Mouse (Mus musculus) stomach, embryonic 15.5 days (tissue): ENCODE measurements around the gene Itpkb. TPM values are rescaled to one million over a fixed set of nuclear protein-coding genes. Genes with fewer than 3 reads are reported as not detected.
"Not testable (repeated sequence)": the region's sequence is repeated elsewhere in the genome, so short reads cannot be mapped to it uniquely, and the experiment has no call there.

Experiments
- ATAC-seq: fragments of 200-750 bp; cut with Nextera tagmentation; 2 replicates; pipeline ENCODE4 v1.8.0; 2017; ENCODE audit warnings: low read depth, moderate number of reproducible peaks, moderate TSS enrichment; ENCODE audit not compliant: insufficient read depth, low FRiP score
- H3K27ac ChIP-seq: fragments of 300-500 bp; sonication (generic); 2 replicates; pipeline ENCODE4 v1.5.1; 2015; ENCODE audit warnings: mild to moderate bottlenecking, inconsistent platforms
- H3K27me3 ChIP-seq: fragments of 300-500 bp; sonication (generic); replicated peaks from 2 replicates; pipeline ENCODE4 v1.6.1; 2015; ENCODE audit warnings: inconsistent platforms
- H3K36me3 ChIP-seq: fragments of 300-500 bp; sonication (generic); 2 replicates; pipeline ENCODE4 v1.6.1; 2015; ENCODE audit warnings: inconsistent platforms
- H3K4me1 ChIP-seq: fragments of 300-500 bp; sonication (generic); 2 replicates; pipeline ENCODE4 v1.6.1; 2015; ENCODE audit warnings: inconsistent platforms
- H3K4me2 ChIP-seq: fragments of 300-500 bp; sonication (generic); 2 replicates; pipeline ENCODE4 v1.6.1; 2015; ENCODE audit warnings: mild to moderate bottlenecking, inconsistent platforms
- H3K4me3 ChIP-seq: fragments of 300-500 bp; sonication (generic); replicated peaks from 2 replicates; pipeline ENCODE4 v1.5.1; 2015; ENCODE audit warnings: inconsistent platforms
- H3K9ac ChIP-seq: fragments of 300-500 bp; sonication (generic); 2 replicates; pipeline ENCODE4 v1.6.1; 2015; ENCODE audit warnings: inconsistent platforms
- H3K9me3 ChIP-seq: fragments of 300-500 bp; sonication (generic); 2 replicates; pipeline ENCODE4 v1.6.1; 2016; ENCODE audit warnings: inconsistent platforms
- WGBS: fragments of 180-500 bp; shearing (Covaris S2); methylation state at CpG from one replicate; pipeline ENCODE4 v1.1.7; 2015; 5-methylcytosine and 5-hydroxymethylcytosine counted together
- polyA plus RNA-seq: library from polyadenylated mRNA; unstranded; fragments of >200 nt; fragmentation: Nextera tagmentation; extraction: Ambion mirVana; gene quantifications from 2 replicates; pipeline ENCODE4 v1.2.1, GENCODE M21; 2015

Itpkb gene
- polyA plus RNA-seq, 1 experiment from 2014 or later = 8.9 TPM

GRCm38 (mm10) chr1:180379559-180379958 is 49.3 kb downstream of the Itpkb start:
- Histone ChIP-seq H3K36me3 (no peaks in the 10 kb centered on the region), H3K4me2 (no peak overlapping the region), H3K9me3 (no peaks in the 10 kb centered on the region), H3K9ac (no peak overlapping the region), H3K4me1 (peaks cover 8% of the 10 kb centered on the region; the same call in 1 of the 2 replicates), H3K27ac (no peak overlapping the region), H3K4me3 (no peak overlapping the region), H3K27me3 (no peaks in the 10 kb centered on the region)
- ATAC-seq = no peak
- 83% methylated on average over 3 of the region's 3 CpGs for WGBS

GRCm38 (mm10) chr1:180382358-180382757 is 52.1 kb downstream of the Itpkb start:
- Histone ChIP-seq H3K36me3 (no peaks in the 10 kb centered on the region), H3K4me3 (no peak overlapping the region), H3K9ac (no peak overlapping the region), H3K4me1 (peaks cover 8% of the 10 kb centered on the region), H3K27ac (no peak overlapping the region), H3K9me3 (no peaks in the 10 kb centered on the region), H3K27me3 (no peaks in the 10 kb centered on the region), H3K4me2 (no peak overlapping the region)
- WGBS = 54% methylated on average over 8 of the region's 8 CpGs
- ATAC-seq = no peak

GRCm38 (mm10) chr1:180383884-180384283 is 53.6 kb downstream of the Itpkb start:
- no peak for ATAC-seq
- Histone ChIP-seq H3K4me1 (peaks cover 17% of the 10 kb centered on the region), H3K9ac (no peak overlapping the region), H3K36me3 (no peaks in the 10 kb centered on the region), H3K4me2 (no peak overlapping the region), H3K27me3 (no peaks in the 10 kb centered on the region), H3K27ac (no peak overlapping the region), H3K9me3 (no peaks in the 10 kb centered on the region), H3K4me3 (no peak overlapping the region)
- whole genome bisulfite sequencing = 93% methylated on average over 8 of the region's 8 CpGs

GRCm38 (mm10) chr1:180384486-180384885 is 54.2 kb downstream of the Itpkb start:
- Histone ChIP-seq H3K27ac (peak overlapping the region; percentile 2), H3K27me3 (no peaks in the 10 kb centered on the region), H3K9me3 (no peaks in the 10 kb centered on the region), H3K4me2 (no peak overlapping the region), H3K4me1 (peaks cover 22% of the 10 kb centered on the region), H3K4me3 (no peak overlapping the region), H3K9ac (no peak overlapping the region), H3K36me3 (no peaks in the 10 kb centered on the region)
- 48% methylated on average over 10 of the region's 10 CpGs for WGBS
- ATAC-seq = no peak

GRCm38 (mm10) chr1:180385308-180385707 is 55.0 kb downstream of the Itpkb start:
- Histone ChIP-seq H3K36me3 (no peaks in the 10 kb centered on the region), H3K4me1 (peaks cover 25% of the 10 kb centered on the region), H3K4me2 (no peak overlapping the region), H3K9me3 (no peaks in the 10 kb centered on the region), H3K9ac (no peak overlapping the region), H3K4me3 (no peak overlapping the region), H3K27me3 (no peaks in the 10 kb centered on the region), H3K27ac (no peak overlapping the region)
- WGBS = 75% methylated on average over 6 of the region's 6 CpGs
- ATAC-seq = no peak

- H3K4me3 ChIP-seq = peak overlapping the region; percentile 40
- peaks cover 32% of the 10 kb centered on the region for H3K4me1 ChIP-seq
- peak; percentile 96 for ATAC-seq
- no peaks in the 10 kb centered on the region for H3K9me3 ChIP-seq
- no peaks in the 10 kb centered on the region for H3K36me3 ChIP-seq
- H3K4me2 ChIP-seq = peak overlapping the region; percentile 74
- 2% methylated on average over 27 of the region's 27 CpGs for WGBS
- peak overlapping the region; percentile 30; the same call in 1 of the 2 replicates for H3K9ac ChIP-seq
- H3K27me3 ChIP-seq = no peaks in the 10 kb centered on the region
- peak overlapping the region; percentile 92 for H3K27ac ChIP-seq
Observed at GRCm38 (mm10) chr1:180386951-180387749, 56.9 kb downstream of the Itpkb start.

- Histone ChIP-seq H3K4me3 (peak overlapping the region; percentile 40), H3K9me3 (no peaks in the 10 kb centered on the region), H3K4me1 (peaks cover 32% of the 10 kb centered on the region), H3K27me3 (no peaks in the 10 kb centered on the region), H3K27ac (peak overlapping the region; percentile 92), H3K36me3 (no peaks in the 10 kb centered on the region), H3K4me2 (peak overlapping the region; percentile 74), H3K9ac (no peak overlapping the region)
- no peak for ATAC-seq
- WGBS = 10% methylated on average over 11 of the region's 11 CpGs
Observed at GRCm38 (mm10) chr1:180387750-180388480, 57.6 kb downstream of the Itpkb start.

GRCm38 (mm10) chr1:180388481-180388880 is 58.2 kb downstream of the Itpkb start:
- no peaks in the 10 kb centered on the region for H3K27me3 ChIP-seq
- 26% methylated on average over 1 of the region's 1 CpGs for WGBS
- H3K9me3 ChIP-seq = no peaks in the 10 kb centered on the region
- no peak overlapping the region for H3K4me3 ChIP-seq
- H3K36me3 ChIP-seq = no peaks in the 10 kb centered on the region
- peak overlapping the region; percentile 92; the same call in 1 of the 2 replicates for H3K27ac ChIP-seq
- no peak overlapping the region for H3K4me2 ChIP-seq
- peaks cover 32% of the 10 kb centered on the region for H3K4me1 ChIP-seq
- no peak overlapping the region for H3K9ac ChIP-seq
- ATAC-seq = no peak

- not testable (repeated sequence) for H3K4me3 ChIP-seq, H3K27ac ChIP-seq, H3K27me3 ChIP-seq, ATAC-seq, H3K4me2 ChIP-seq, H3K36me3 ChIP-seq, H3K9me3 ChIP-seq, H3K9ac ChIP-seq
- WGBS = 72% methylated on average over 11 of the region's 11 CpGs
- peaks cover 32% of the 10 kb centered on the region for H3K4me1 ChIP-seq
Observed at GRCm38 (mm10) chr1:180389213-180389760, 59.0 kb downstream of the Itpkb start.

- no peak for ATAC-seq
- Histone ChIP-seq H3K36me3 (no peaks in the 10 kb centered on the region), H3K9me3 (no peaks in the 10 kb centered on the region), H3K4me2 (no peak overlapping the region), H3K4me1 (peaks cover 32% of the 10 kb centered on the region), H3K27me3 (no peaks in the 10 kb centered on the region), H3K27ac (peak overlapping the region; percentile 49; the same call in 1 of the 2 replicates), H3K9ac (no peak overlapping the region), H3K4me3 (no peak overlapping the region)
- 52% methylated on average over 3 of the region's 3 CpGs for WGBS
Observed at GRCm38 (mm10) chr1:180390321-180390731, 60.0 kb downstream of the Itpkb start.

GRCm38 (mm10) chr1:180390746-180391574 is 60.7 kb downstream of the Itpkb start:
- 72% methylated on average over 10 of the region's 10 CpGs for WGBS
- H3K27ac ChIP-seq = peak overlapping the region; percentile 49; the same call in 1 of the 2 replicates
- no peak overlapping the region for H3K4me2 ChIP-seq
- no peaks in the 10 kb centered on the region for H3K9me3 ChIP-seq
- no peak for ATAC-seq
- H3K9ac ChIP-seq = no peak overlapping the region
- peaks cover 32% of the 10 kb centered on the region for H3K4me1 ChIP-seq
- no peaks in the 10 kb centered on the region for H3K36me3 ChIP-seq
- no peaks in the 10 kb centered on the region for H3K27me3 ChIP-seq
- H3K4me3 ChIP-seq = no peak overlapping the region
